Comparison of ENCODE assay signal across 29 mouse cellular contexts in the genomic region with DNA sequence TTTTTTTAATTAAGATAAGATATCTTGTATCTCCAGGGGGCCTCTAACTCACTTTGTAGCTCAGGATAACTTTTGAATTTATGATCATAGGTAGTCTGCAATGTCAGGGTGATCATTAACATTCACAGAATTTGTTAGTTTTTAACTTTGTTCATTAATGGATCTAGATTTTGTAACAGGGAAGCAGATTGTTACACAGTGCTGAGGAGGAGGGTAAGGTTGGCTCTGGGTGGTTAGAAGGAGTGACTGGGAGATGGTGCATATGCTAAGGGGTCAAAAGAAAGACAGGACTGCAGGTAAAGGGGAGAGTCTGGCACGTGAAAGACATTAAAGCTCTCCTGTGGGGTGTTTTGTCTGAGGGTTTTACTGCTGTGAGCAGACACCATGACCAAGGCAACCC.
"Had no signal": no experiment of that assay in that cellular context is flagged by ENCODE, and none has a peak within 500 bp of the region (broad histone marks: within the 10 kb centered on the region; RNA-seq: fewer than 3 reads in every experiment).

No protein-coding gene starts in this region.

- H3K9ac ChIP-seq: embryonic facial prominence, embryonic 12.5 days; embryonic facial prominence, embryonic 13.5 days; embryonic facial prominence, embryonic 15.5 days; forebrain, embryonic 12.5 days; forebrain, embryonic 13.5 days; forebrain, embryonic 15.5 days; forebrain, postnatal 0 days had no signal

- H3K9me3 ChIP-seq: embryonic facial prominence, embryonic 10.5 days; embryonic facial prominence, embryonic 12.5 days; embryonic facial prominence, embryonic 13.5 days; embryonic facial prominence, embryonic 15.5 days; forebrain, embryonic 10.5 days; forebrain, embryonic 12.5 days; forebrain, embryonic 13.5 days; forebrain, embryonic 15.5 days had no signal

- H3K4me2 ChIP-seq: embryonic facial prominence, embryonic 12.5 days; embryonic facial prominence, embryonic 13.5 days; embryonic facial prominence, embryonic 15.5 days; forebrain, embryonic 12.5 days; forebrain, embryonic 13.5 days; forebrain, embryonic 15.5 days had no signal

- H3K36me3 ChIP-seq: embryonic facial prominence, embryonic 10.5 days; embryonic facial prominence, embryonic 12.5 days; embryonic facial prominence, embryonic 13.5 days; embryonic facial prominence, embryonic 15.5 days; forebrain, embryonic 10.5 days; forebrain, embryonic 12.5 days; forebrain, embryonic 15.5 days had no signal

- ATAC-seq: forebrain, embryonic 13.5 days; forebrain, embryonic 14.5 days; forebrain, embryonic 15.5 days; forebrain, embryonic 16.5 days; forebrain, postnatal 0 days had no signal

- H3K4me1 ChIP-seq: embryonic facial prominence, embryonic 15.5 days had no signal

- H3K27ac ChIP-seq: embryonic facial prominence, embryonic 10.5 days; embryonic facial prominence, embryonic 12.5 days; embryonic facial prominence, embryonic 13.5 days; embryonic facial prominence, embryonic 15.5 days; forebrain, embryonic 10.5 days; forebrain, embryonic 12.5 days; forebrain, embryonic 13.5 days; forebrain, embryonic 15.5 days; gastrocnemius, adult 2 months; heart, adult 2 months had no signal

- DNase-seq: cerebellum, adult 2 months; cerebellum, adult 8-10 months; cerebellum, adult 9-10 months; cerebellum, adult 9-11 months; cerebellum, postnatal 10 days; cerebellum, postnatal 14 days; cerebellum, postnatal 25 days; cerebellum, postnatal 36 days; embryo, embryonic 11 days; forebrain, postnatal 0 days; gastrocnemius, adult 2 months; gastrocnemius, postnatal 10 days; gastrocnemius, postnatal 14 days; gastrocnemius, postnatal 25 days; gastrocnemius, postnatal 36 days; heart, adult 11 months; heart, adult 18-20 months; heart, adult 2 months had no signal

- H3K27me3 ChIP-seq: embryonic facial prominence, embryonic 12.5 days; embryonic facial prominence, embryonic 13.5 days; embryonic facial prominence, embryonic 15.5 days; forebrain, embryonic 15.5 days had no signal

- H3K4me3 ChIP-seq: embryonic facial prominence, embryonic 10.5 days; embryonic facial prominence, embryonic 12.5 days; embryonic facial prominence, embryonic 13.5 days; embryonic facial prominence, embryonic 15.5 days; erythroblast, embryonic 14.5 days; forebrain, embryonic 10.5 days; forebrain, embryonic 12.5 days; forebrain, embryonic 13.5 days; forebrain, embryonic 15.5 days; gastrocnemius, adult 2 months; heart, adult 2 months had no signal
